Mouse (Mus musculus): ENCODE data around the gene Cma2. TPM values are rescaled to one million over a fixed set of nuclear protein-coding genes. Genes with fewer than 3 reads are reported as not detected.
A peak's percentile ranks its signal among the peaks of the same experiment; 100 is the strongest.

The Cma2 gene
- total RNA-seq (2012; rRNA removed), result not detected in 2 replicates
- polyA plus RNA-seq (2012; ENCODE audit: insufficient read depth in 1 of 2, insufficient read length in 2 of 2, low read depth in 1 of 2, low replicate concordance in 2 of 2, missing spikeins in 1 of 2), result not detected

DNA sequence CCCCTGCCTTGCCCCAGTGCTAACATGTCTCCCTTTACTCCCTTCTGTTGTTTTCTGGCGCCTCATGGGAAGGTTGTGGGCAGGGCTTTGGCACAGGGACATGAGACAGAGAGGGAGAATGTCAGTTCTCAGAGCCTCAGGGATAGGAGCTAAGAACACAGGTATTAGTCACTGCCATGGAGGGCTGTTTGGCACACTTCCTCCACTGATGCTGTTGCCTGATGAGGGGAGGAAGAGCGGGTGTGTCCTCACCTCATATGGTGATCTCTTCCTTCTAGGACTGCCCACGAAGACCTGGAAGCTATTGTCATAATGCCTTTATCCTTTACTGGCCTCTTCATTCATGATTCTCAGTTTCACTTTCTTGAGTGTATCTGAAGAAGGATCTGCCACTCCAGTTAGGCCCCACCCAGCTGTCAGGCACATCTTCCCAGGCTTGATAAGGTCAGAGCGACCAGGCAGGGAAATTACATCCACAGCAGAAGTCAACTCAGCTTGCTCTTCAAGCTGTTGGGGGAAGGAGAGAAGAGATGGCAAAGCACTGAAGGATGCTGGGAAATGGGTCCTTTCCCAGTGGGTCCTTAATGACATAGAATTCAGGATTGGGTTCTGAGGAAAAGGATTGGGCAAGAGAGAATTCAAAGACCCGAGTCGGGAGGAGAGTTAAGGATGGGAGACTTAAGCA lies at the start of gene Cma2:
TSS of gene Cma2 (plus strand) at position 635 of the 685 bp plus-strand sequence.
- TF ChIP-seq MEF2A (IDR thresholded peaks at IDR 0.05; ENCODE audit: extremely low read depth, insufficient replicate concordance, low read depth, low read length, poor library complexity, severe bottlenecking) (no peak), ZMIZ1 (IDR thresholded peaks at IDR 0.05; ENCODE audit: low read depth, low read length) (no peak), ETS1 (IDR thresholded peaks at IDR 0.05; ENCODE audit: low read depth, low read length) (no peak), CHD2 (IDR thresholded peaks at IDR 0.05; ENCODE audit: low read length) (no peak), POLR2AphosphoS5 (IDR thresholded peaks at IDR 0.05; ENCODE audit: borderline replicate concordance, low read depth, low read length) (no peak), UBTF (IDR thresholded peaks at IDR 0.05; ENCODE audit: borderline replicate concordance, insufficient read depth, low read depth, low read length) (no peak), MYB (IDR thresholded peaks at IDR 0.05; ENCODE audit: low read depth, low read length) (no peak), MYC (IDR thresholded peaks at IDR 0.05; ENCODE audit: low read depth, low read length) (no peak), SMC3 (IDR thresholded peaks at IDR 0.05; ENCODE audit: low read depth, low read length) (no peak)
- Histone ChIP-seq H3K4me3 (ENCODE audit: control insufficient read depth in 1 of 2, insufficient read depth in 1 of 2, low read depth in 2 of 2, low read length in 2 of 2) (no peak within 1 kb of the TSS), H3K9ac (ENCODE audit: control insufficient read depth, low read depth, low read length, poor library complexity, severe bottlenecking) (no peak within 1 kb of the TSS), H3K4me1 (ENCODE audit: control insufficient read depth in 1 of 2, insufficient read depth in 2 of 2, low read length in 2 of 2) (peaks cover 0 to 5% of the 10 kb centered on the region in 2 experiments; a peak in 1 of 4 replicates), H3K27me3 (ENCODE audit: control insufficient read depth in 1 of 2, insufficient read depth in 2 of 2, low read length in 2 of 2) (peaks cover 14% of the 10 kb centered on the region in 2 experiments), H3K36me3 (ENCODE audit: control insufficient read depth in 1 of 2, insufficient read depth in 2 of 2, low read length in 2 of 2) (no peaks in the 10 kb centered on the region), H3K27ac (ENCODE audit: control insufficient read depth, low read depth, low read length) (no peak within 1 kb of the TSS), H3K79me2 (ENCODE audit: control insufficient read depth, insufficient read depth, low read length, poor library complexity) (no peaks in the 10 kb centered on the region), H3K9me3 (replicated peaks; ENCODE audit: insufficient read depth, low read length) (no peaks in the 10 kb centered on the region)
- DNase-seq (ENCODE audit: low read depth, low spot score), result no peak

DNA sequence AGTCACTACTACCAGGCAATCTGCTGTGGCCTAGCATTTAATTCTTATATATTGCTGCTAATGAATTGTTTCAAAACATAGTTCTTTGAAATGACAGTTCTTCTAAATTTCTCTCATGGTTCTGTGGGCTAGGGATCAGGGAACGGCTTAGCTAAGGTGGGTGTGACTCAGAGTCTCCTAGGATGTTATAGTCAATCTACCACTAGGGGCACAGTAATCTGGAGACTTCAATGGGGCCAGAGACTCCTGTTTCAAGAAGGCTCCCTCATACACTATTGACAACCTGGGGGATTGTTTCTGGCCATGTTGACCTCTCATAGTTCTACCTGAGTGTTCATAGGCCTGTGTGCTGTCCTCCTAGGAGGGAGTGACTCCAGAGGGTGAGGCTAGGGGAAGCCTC lies 45.3 kb upstream of the Cma2 start:
- no peak overlapping the region for H3K27ac ChIP-seq (ENCODE audit: control insufficient read depth, low read depth, low read length)
- TF ChIP-seq ZKSCAN1 (IDR thresholded peaks at IDR 0.05; ENCODE audit: low read depth, low read length) (no peak), MAFK (IDR thresholded peaks at IDR 0.05; ENCODE audit: borderline replicate concordance, low read depth, low read length) (no peak), USF1 (IDR thresholded peaks at IDR 0.05; ENCODE audit: low read depth, low read length) (no peak), SMC3 (IDR thresholded peaks at IDR 0.05; ENCODE audit: low read depth, low read length) (0 out of 2 replicates have a peak, but pooled peaks have one; percentile 10), CTCF (IDR thresholded peaks at IDR 0.05 in 2 of 3, conservative IDR thresholded peaks at IDR 0.05 in 1 of 3; ENCODE audit: control insufficient read depth in 1 of 3, insufficient read depth in 1 of 3, low read depth in 2 of 3, low read length in 3 of 3, poor library complexity in 1 of 3, severe bottlenecking in 1 of 3) (peak; percentile 14 to 54 (median 34); a peak in 4 of 6 replicates), ETS1 (IDR thresholded peaks at IDR 0.05; ENCODE audit: low read depth, low read length) (no peak), RAD21 (IDR thresholded peaks at IDR 0.05; ENCODE audit: low read depth, low read length) (peak; percentile 1), NRF1 (IDR thresholded peaks at IDR 0.05; ENCODE audit: insufficient read depth, low read depth, low read length, poor library complexity, severe bottlenecking) (no peak), JUND (IDR thresholded peaks at IDR 0.05; ENCODE audit: low read depth, low read length) (no peak)
- H3K79me2 ChIP-seq (ENCODE audit: control insufficient read depth, insufficient read depth, low read length, poor library complexity), result no peaks in the 10 kb centered on the region
- peak; percentile 39 for DNase-seq (ENCODE audit: low read depth, low spot score)
- H3K9ac ChIP-seq (ENCODE audit: control insufficient read depth, low read depth, low read length, poor library complexity, severe bottlenecking), result no peak overlapping the region
- peaks cover 10 to 28% of the 10 kb centered on the region in 2 experiments for H3K27me3 ChIP-seq (ENCODE audit: control insufficient read depth in 1 of 2, insufficient read depth in 2 of 2, low read length in 2 of 2)
- H3K9me3 ChIP-seq (replicated peaks; ENCODE audit: insufficient read depth, low read length), result no peaks in the 10 kb centered on the region
- peaks cover 0 to 5% of the 10 kb centered on the region in 2 experiments; a peak in 2 of 4 replicates for H3K4me1 ChIP-seq (ENCODE audit: control insufficient read depth in 1 of 2, insufficient read depth in 2 of 2, low read length in 2 of 2)
- no peaks in the 10 kb centered on the region for H3K36me3 ChIP-seq (ENCODE audit: control insufficient read depth in 1 of 2, insufficient read depth in 2 of 2, low read length in 2 of 2)
- H3K4me3 ChIP-seq (ENCODE audit: control insufficient read depth in 1 of 2, insufficient read depth in 1 of 2, low read depth in 2 of 2, low read length in 2 of 2), result no peak overlapping the region

Measured in MEL (cell line).